Mouse (Mus musculus) kidney, adult 2 months (tissue): ENCODE data around the gene Gprc5a.

Experiments used
- CTCF ChIP-seq: fragments of 200-500 bp; conservative IDR thresholded peaks from 2 replicates; pipeline ENCODE4 v1.5.1; 2011; ENCODE audit warnings: low read depth, mild to moderate bottlenecking, control low read depth, low read length, moderate library complexity, mixed read lengths; ENCODE audit not compliant: insufficient read depth, insufficient read length
- POLR2A ChIP-seq: fragments of 200-500 bp; IDR thresholded peaks from one replicate; pipeline ENCODE4 v1.6.1; 2011; ENCODE audit warnings: low read depth, low read length, control low read depth

DNA sequence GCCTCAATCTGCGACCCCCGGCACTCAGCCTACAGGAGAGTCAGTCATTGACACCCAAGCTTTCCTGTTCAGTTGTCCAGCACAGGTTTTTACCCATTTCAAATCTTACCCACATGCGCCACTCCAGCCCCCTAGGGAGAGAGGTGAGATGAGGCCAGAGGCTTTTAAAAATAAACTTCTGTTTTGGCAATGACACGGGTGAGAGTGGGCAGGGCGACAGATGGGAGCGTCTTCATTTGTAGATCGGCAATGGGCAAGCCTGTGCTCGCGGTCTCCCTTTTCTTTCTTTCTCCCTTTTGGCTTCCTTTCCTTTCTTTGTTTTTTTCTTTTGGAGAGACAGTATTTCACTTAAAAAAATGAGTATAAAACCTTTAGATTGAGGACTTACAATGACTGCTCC lies 68.0 kb downstream of the Gprc5a start:
- TF ChIP-seq CTCF, result no peak
- no peak for TF ChIP-seq POLR2A
